Mouse (Mus musculus) activated CD4-positive, CD25-positive, alpha-beta regulatory T cell, adult 4 months (primary cell): Measurements from ENCODE around the gene Frmd8. TPM values are rescaled to one million over a fixed set of nuclear protein-coding genes. Genes with fewer than 3 reads are reported as not detected.

Experiments used
- ATAC-seq: one replicate; pipeline ENCODE4 v1.8.0; 2017
- polyA plus RNA-seq, 2 experiments: library from polyadenylated mRNA; unstranded; fragments of 100-300 nt; shearing (Covaris generic); gene quantifications; one replicate each; pipeline ENCODE4 v1.2.1; 2017

The Frmd8 gene
- polyA plus RNA-seq, 2 experiments from 2014 or later, result 70.6 to 78.6 TPM

- no peak for ATAC-seq
Measured at GRCm38 (mm10) chr19:5806051-5806808, 68.8 kb downstream of the Frmd8 start.

DNA sequence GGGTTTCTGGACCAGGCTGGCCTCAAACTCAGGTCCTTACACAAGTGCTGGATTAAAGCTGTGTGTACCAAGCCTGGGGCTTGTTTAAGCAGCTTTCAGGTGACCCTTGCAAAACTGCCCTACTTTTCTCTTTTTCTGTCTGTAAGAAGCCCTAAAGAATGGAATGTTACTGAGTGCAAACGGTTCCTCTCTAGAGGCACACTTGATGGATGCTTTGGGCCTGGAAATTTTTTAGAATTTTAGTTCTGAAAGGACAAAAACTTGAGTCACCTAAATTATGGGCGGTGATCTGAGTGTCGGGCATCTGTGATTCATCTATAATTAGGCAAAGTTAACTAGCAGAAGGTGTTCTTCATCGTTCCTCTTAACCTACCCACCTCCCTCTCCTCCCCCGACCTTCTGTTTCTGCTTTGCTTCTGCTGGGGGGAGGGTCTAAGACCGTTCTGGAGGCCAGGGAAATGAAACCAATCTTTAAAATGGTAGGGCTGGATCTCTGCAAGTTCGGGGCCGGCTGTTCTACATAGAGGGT is 70.6 kb downstream of the Frmd8 start:
- no peak for ATAC-seq

- no peak for ATAC-seq
Measured at GRCm38 (mm10) chr19:5803881-5804279, 71.2 kb downstream of the Frmd8 start.

GRCm38 (mm10) chr19:5803041-5803880 is 71.8 kb downstream of the Frmd8 start:
- ATAC-seq, result peak; percentile 67

GRCm38 (mm10) chr19:5802787-5803040 is 72.4 kb downstream of the Frmd8 start:
- no peak for ATAC-seq

- ATAC-seq, result peak; percentile 20
Measured at GRCm38 (mm10) chr19:5802011-5802786, 72.9 kb downstream of the Frmd8 start.

DNA sequence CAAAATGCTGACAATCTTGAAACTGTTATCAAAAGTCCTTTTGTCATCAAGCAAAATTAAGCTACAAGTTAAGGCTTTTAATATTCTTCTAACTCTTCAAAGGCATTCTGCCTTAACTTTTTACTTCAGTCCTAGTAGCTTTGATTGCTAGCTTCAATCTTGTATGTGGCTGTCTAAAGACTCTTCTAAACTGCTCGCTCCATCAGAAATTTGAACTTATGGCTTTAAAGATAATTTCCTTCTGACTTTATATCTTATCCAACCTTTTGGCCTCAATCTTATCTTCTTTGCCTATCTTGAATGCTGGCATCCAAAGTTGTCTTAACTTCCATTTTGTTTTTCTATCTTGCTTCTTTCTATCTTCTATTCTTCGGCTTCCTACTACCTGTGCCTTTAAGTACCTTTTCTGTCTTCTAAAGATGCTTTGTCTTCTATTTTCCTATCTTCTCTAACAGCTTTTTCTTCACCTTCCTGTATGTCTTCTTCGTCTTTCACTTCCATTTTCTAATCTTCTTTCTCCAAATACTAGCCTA is 73.6 kb downstream of the Frmd8 start:
- no peak for ATAC-seq

- ATAC-seq, result peak; percentile 21
Measured at GRCm38 (mm10) chr19:5800632-5801431, 74.2 kb downstream of the Frmd8 start.

- no peak for ATAC-seq
Measured at GRCm38 (mm10) chr19:5800350-5800631, 74.8 kb downstream of the Frmd8 start.

Other genes with a start within 250 kb of the Frmd8 start
- 100 to 1,000 TPM in 1 of 2 experiments, 10 to 100 TPM in 1; 96.1 to 107 TPM for gene Rela, start 237.8 kb downstream of the Frmd8 start, polyA plus RNA-seq
- gene Sipa1, start 211.6 kb downstream of the Frmd8 start, polyA plus RNA-seq, result 10 to 100 TPM; 22.3 to 22.4 TPM
- gene Map3k11, start 186.5 kb downstream of the Frmd8 start, polyA plus RNA-seq, result 1 to 10 TPM; 7.8 to 9.2 TPM
- 10 to 100 TPM; 20.6 to 21.7 TPM for gene Pcnx3, start 186.4 kb downstream of the Frmd8 start, polyA plus RNA-seq
- 1 to 10 TPM; 1.5 to 2.8 TPM for gene Kcnk7, start 170.9 kb downstream of the Frmd8 start, polyA plus RNA-seq
- 10 to 100 TPM; 16.5 to 26.4 TPM for gene Ehbp1l1, start 149.0 kb downstream of the Frmd8 start, polyA plus RNA-seq
- gene Fam89b, start 145.6 kb downstream of the Frmd8 start, polyA plus RNA-seq, result 10 to 100 TPM; 20.1 to 44.7 TPM
- gene Ltbp3, start 134.4 kb downstream of the Frmd8 start, polyA plus RNA-seq, result not detected
- 10 to 100 TPM in 1 of 2 experiments, 1 to 10 TPM in 1; 8.4 to 16.8 TPM for gene Scyl1, start 103.9 kb downstream of the Frmd8 start, polyA plus RNA-seq
- gene Slc25a45, start 2.5 kb upstream of the Frmd8 start, polyA plus RNA-seq, result 10 to 100 TPM; 43.3 to 60.2 TPM
- under 1 TPM; 0.29 to 0.58 TPM for gene Tigd3, start 18.9 kb upstream of the Frmd8 start, polyA plus RNA-seq
- gene Dpf2, start 37.7 kb upstream of the Frmd8 start, polyA plus RNA-seq, result 100 to 1,000 TPM; 123 to 178 TPM
- under 1 TPM in 1 of 2 experiments, not detected in 1; 0.25 TPM for gene Cdc42ep2, start 49.5 kb upstream of the Frmd8 start, polyA plus RNA-seq
- 10 to 100 TPM; 16.5 to 17.5 TPM for gene Pola2, start 88.9 kb upstream of the Frmd8 start, polyA plus RNA-seq
- gene Slc22a20, start 110.9 kb upstream of the Frmd8 start, polyA plus RNA-seq, result not detected
- 10 to 100 TPM; 48.8 to 56.7 TPM for gene Capn1, start 140.6 kb upstream of the Frmd8 start, polyA plus RNA-seq
- gene Syvn1, start 171.3 kb upstream of the Frmd8 start, polyA plus RNA-seq, result 10 to 100 TPM; 12.2 to 15.7 TPM
- gene Mrpl49, start 182.5 kb upstream of the Frmd8 start, polyA plus RNA-seq, result 10 to 100 TPM; 31.3 to 38.5 TPM
- gene Fau, start 182.6 kb upstream of the Frmd8 start, polyA plus RNA-seq, result 1,000 to 10,000 TPM; 2,454 to 3,437 TPM
- gene Znhit2, start 185.9 kb upstream of the Frmd8 start, polyA plus RNA-seq, result 10 to 100 TPM; 10.3 to 11.0 TPM
- gene Tm7sf2, start 193.1 kb upstream of the Frmd8 start, polyA plus RNA-seq, result 1 to 10 TPM; 5.4 to 9.2 TPM
- 10 to 100 TPM; 34.1 to 34.6 TPM for gene Vps51, start 202.0 kb upstream of the Frmd8 start, polyA plus RNA-seq
- gene Tmem262, start 204.8 kb upstream of the Frmd8 start, polyA plus RNA-seq, result not detected
- gene Gm28374, start 207.0 kb upstream of the Frmd8 start, polyA plus RNA-seq, result under 1 TPM in 1 of 2 experiments, not detected in 1; 0.69 TPM
- gene Zfpl1, start 209.7 kb upstream of the Frmd8 start, polyA plus RNA-seq, result 10 to 100 TPM; 26.9 to 43.8 TPM
- 1 to 10 TPM; 6.7 to 9.3 TPM for gene Cdca5, start 209.7 kb upstream of the Frmd8 start, polyA plus RNA-seq
- not detected for gene AC131692.1, start 219.1 kb upstream of the Frmd8 start, polyA plus RNA-seq
- gene Naaladl1, start 230.5 kb upstream of the Frmd8 start, polyA plus RNA-seq, result not detected
- gene Sac3d1, start 243.4 kb upstream of the Frmd8 start, polyA plus RNA-seq, result 1 to 10 TPM; 2.5 to 2.6 TPM